Mouse (Mus musculus): Measurements from ENCODE around the gene Vmn2r83. TPM values are rescaled to one million over a fixed set of nuclear protein-coding genes. Genes with fewer than 3 reads are reported as not detected.

Vmn2r83 gene
- polyA plus RNA-seq, 1 experiment = not detected

DNA sequence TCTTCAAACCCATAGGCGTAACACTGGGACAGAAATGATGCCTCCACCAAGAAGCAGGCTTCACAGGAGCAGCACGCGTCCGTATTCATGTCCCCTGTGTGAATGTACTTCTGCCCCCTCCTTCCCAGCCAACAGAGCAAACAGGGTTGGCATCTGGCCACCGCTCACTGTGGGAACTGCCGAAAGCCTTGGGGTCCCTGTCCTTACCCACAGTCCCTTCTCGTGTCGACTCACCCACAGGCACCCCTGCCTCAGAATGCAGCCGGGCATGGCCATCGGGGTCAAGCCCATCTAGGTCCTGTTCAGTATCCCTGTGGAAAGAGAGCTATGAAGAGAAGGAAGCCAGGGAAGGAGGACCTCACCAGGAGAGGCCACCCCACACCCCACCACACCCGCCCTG lies 73.6 kb downstream of the Vmn2r83 start:
- H3K36me3 ChIP-seq (ENCODE audit: control insufficient read depth) = peaks cover 75% of the 10 kb centered on the region
- H3K4me1 ChIP-seq (ENCODE audit: control insufficient read depth) = no peaks in the 10 kb centered on the region; the same call in 1 of the 2 replicates
- H3K9me3 ChIP-seq (ENCODE audit: control insufficient read depth, low read length) = no peaks in the 10 kb centered on the region
- no peaks in the 10 kb centered on the region for H3K27me3 ChIP-seq (ENCODE audit: control insufficient read depth)
- H3K4me3 ChIP-seq (replicated peaks) = no peak overlapping the region
- TF ChIP-seq GATA1 (IDR thresholded peaks at IDR 0.05; ENCODE audit: low read length) (no peak), TAL1 (IDR thresholded peaks at IDR 0.05; ENCODE audit: low read length) (no peak)

Other genes with a start within 250 kb of the Vmn2r83 start
- not detected in 2 replicates for gene Vmn2r81, start 221.0 kb upstream of the Vmn2r83 start, polyA plus RNA-seq (2012)
- not detected in 2 replicates for gene Vmn2r82, start 112.2 kb upstream of the Vmn2r83 start, polyA plus RNA-seq (2012)
- gene Plpp2, start 65.1 kb downstream of the Vmn2r83 start, polyA plus RNA-seq (2012) = 0.05 and 0.10 TPM in 2 replicates
- gene Mier2, start 86.5 kb downstream of the Vmn2r83 start, polyA plus RNA-seq (2012) = 1.7 TPM in 2 replicates
- not detected in 2 replicates for gene Theg, start 118.6 kb downstream of the Vmn2r83 start, polyA plus RNA-seq (2012)
- not detected in 2 replicates for gene C2cd4c, start 145.3 kb downstream of the Vmn2r83 start, polyA plus RNA-seq (2012)
- not detected in 2 replicates for gene Shc2, start 169.2 kb downstream of the Vmn2r83 start, polyA plus RNA-seq (2012)
- not detected in 2 replicates for gene Odf3l2, start 177.0 kb downstream of the Vmn2r83 start, polyA plus RNA-seq (2012)
- gene Madcam1, start 195.8 kb downstream of the Vmn2r83 start, polyA plus RNA-seq (2012) = 0.03 TPM in 1 of 2 replicates, not detected in the other
- 15.5 and 17.8 TPM in 2 replicates for gene Tpgs1, start 200.6 kb downstream of the Vmn2r83 start, polyA plus RNA-seq (2012)
- 65.0 and 72.0 TPM in 2 replicates for gene Cdc34, start 213.5 kb downstream of the Vmn2r83 start, polyA plus RNA-seq (2012)
- gene Gzmm, start 220.3 kb downstream of the Vmn2r83 start, polyA plus RNA-seq (2012) = 0.08 and 0.09 TPM in 2 replicates
- 836 and 840 TPM in 2 replicates for gene Bsg, start 235.8 kb downstream of the Vmn2r83 start, polyA plus RNA-seq (2012)
- 0.08 and 0.15 TPM in 2 replicates for gene Hcn2, start 247.9 kb downstream of the Vmn2r83 start, polyA plus RNA-seq (2012)